Comparison of ENCODE assay signal across 16 mouse cellular contexts in the genomic region with DNA sequence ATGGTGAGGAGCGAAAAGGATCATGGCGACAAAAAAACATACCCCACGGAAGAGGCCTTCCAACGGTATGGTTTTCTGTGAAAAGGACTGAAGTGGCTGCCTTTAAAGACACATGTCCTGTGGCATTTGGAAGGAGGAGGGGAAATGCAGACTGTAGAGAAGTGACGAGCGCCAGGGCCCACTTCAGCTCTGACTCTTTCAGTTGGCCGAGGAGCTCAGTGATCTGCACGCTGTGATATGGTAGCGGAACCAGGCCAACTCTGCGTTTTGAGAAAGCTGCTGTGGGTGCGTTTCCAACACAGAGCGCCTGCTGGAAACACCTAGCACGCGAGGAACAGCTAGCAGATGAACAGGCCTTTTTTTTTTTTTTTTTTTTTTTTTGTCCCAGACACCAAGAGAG. TPM values are rescaled to one million over a fixed set of nuclear protein-coding genes. Genes with fewer than 3 reads are reported as not detected.
DNase-seq lines count a peak whose midpoint lies in the region; ATAC-seq and TF ChIP-seq lines count a peak whose summit lies in the region.
"Had no signal": no experiment of that assay in that cellular context is flagged by ENCODE, and none has a peak within 500 bp of the region (broad histone marks: within the 10 kb centered on the region; RNA-seq: fewer than 3 reads in every experiment).

No protein-coding gene starts in this region.

- no peaks in the 10 kb centered on the region for H3K36me3 ChIP-seq in thymus, adult 2 months (ENCODE audit: control insufficient read depth, insufficient read depth, low read length)
- H3K36me3 ChIP-seq: hindbrain, embryonic 10.5 days; limb, embryonic 12.5 days had no signal

- no peaks in the 10 kb centered on the region for H3K4me1 ChIP-seq in thymus, adult 2 months (replicated peaks; ENCODE audit: control insufficient read depth, insufficient read depth, low read length)
- H3K4me1 ChIP-seq: hindbrain, embryonic 10.5 days had no signal

- no peak for TF ChIP-seq POLR2A in thymus, adult 2 months (IDR thresholded peaks at IDR 0.05; ENCODE audit: control insufficient read depth, extremely low read depth, insufficient read depth, low read length, poor library complexity)

- H3K27me3 ChIP-seq in thymus, adult 2 months (ENCODE audit: control insufficient read depth, insufficient read depth, low read length) = no peaks in the 10 kb centered on the region
- H3K27me3 ChIP-seq: limb, embryonic 12.5 days had no signal

- TF ChIP-seq CTCF in thymus, adult 2 months (IDR thresholded peaks at IDR 0.05; ENCODE audit: borderline replicate concordance, control insufficient read depth, extremely low read depth, insufficient read depth, low read length, poor library complexity) = no peak

- no peak overlapping the region for H3K4me3 ChIP-seq in thymus, adult 2 months (ENCODE audit: control insufficient read depth, insufficient read depth, low read length)
- H3K4me3 ChIP-seq: hindbrain, embryonic 10.5 days; limb, embryonic 12.5 days; myocyte had no signal

- H3K27ac ChIP-seq in thymus, adult 2 months (ENCODE audit: control insufficient read depth, insufficient read depth, low read length) = no peak overlapping the region
- H3K27ac ChIP-seq: hindbrain, embryonic 10.5 days had no signal

- DNase-seq in frontal cortex, postnatal 25 days (ENCODE audit: low spot score in 2 of 2) = no peak
- peak; percentile 12 for DNase-seq in right cerebral cortex, adult 18-20 months
- no peak for DNase-seq in right cerebral cortex, postnatal 25 days
- DNase-seq in right cerebral cortex, postnatal 4 days = peak; percentile 28
- no peak for DNase-seq in thymus, adult 2 months
- DNase-seq in neural tube, embryonic 10.5 days (ENCODE audit: extremely low spot score, low spot score) = no peak
- DNase-seq: B cell, adult 2 months; thymus, adult 18-20 months had no signal

- peak; percentile 60 for ATAC-seq in frontal cortex, adult (ENCODE audit: low TSS enrichment)
- ATAC-seq in erythroid progenitor cell, adult 5-6 weeks (replicated peaks; ENCODE audit: low FRiP score, poor library complexity, severe bottlenecking) = peak; percentile 69

- 66% methylated on average over 14 of the region's 14 CpGs for WGBS in thymus, adult 2 months

RNA-seq across cellular contexts. Expression of a gene that starts 24.4 kb away (rescaled TPM):
- 112 TPM in 2 replicates for total RNA-seq in erythroid progenitor cell, adult 5-6 weeks (2015; ENCODE audit: low replicate concordance)
- total RNA-seq in erythroid progenitor cell, adult 5-6 weeks (2017; ENCODE audit: low replicate concordance) = 221 and 237 TPM in 2 replicates
- polyA plus RNA-seq in thymus, adult 2 months (2012; rRNA removed) = 248 and 287 TPM in 2 replicates

RNA-seq across cellular contexts. Expression of a gene that starts 24.6 kb away (rescaled TPM):
- total RNA-seq in erythroid progenitor cell, adult 5-6 weeks (2015; ENCODE audit: low replicate concordance) = 1.1 and 1.3 TPM in 2 replicates
- not detected in 2 replicates for total RNA-seq in erythroid progenitor cell, adult 5-6 weeks (2017; ENCODE audit: low replicate concordance)
- 0.38 and 0.54 TPM in 2 replicates for polyA plus RNA-seq in thymus, adult 2 months (2012; rRNA removed)

RNA-seq across cellular contexts. Expression of a gene that starts 24.7 kb away (rescaled TPM):
- 3.4 and 10.1 TPM in 2 replicates for total RNA-seq in erythroid progenitor cell, adult 5-6 weeks (2015; ENCODE audit: low replicate concordance)
- 8.2 and 32.4 TPM in 2 replicates for total RNA-seq in erythroid progenitor cell, adult 5-6 weeks (2017; ENCODE audit: low replicate concordance)
- 0.48 and 0.88 TPM in 2 replicates for polyA plus RNA-seq in thymus, adult 2 months (2012; rRNA removed)
- total RNA-seq: adrenal gland, adult 18-20 months; layer of hippocampus, postnatal 10 days had no signal
- polyA plus RNA-seq: frontal cortex, adult 2 months; hindbrain, embryonic 10.5 days; limb, embryonic 12.5 days; myocyte had no signal

RNA-seq across cellular contexts. Expression of a gene that starts 32.4 kb away (rescaled TPM):
- total RNA-seq in erythroid progenitor cell, adult 5-6 weeks (2015; ENCODE audit: low replicate concordance) = 91.5 and 93.5 TPM in 2 replicates
- total RNA-seq in erythroid progenitor cell, adult 5-6 weeks (2017; ENCODE audit: low replicate concordance) = 123 and 136 TPM in 2 replicates
- 3.3 and 5.5 TPM in 2 replicates for polyA plus RNA-seq in thymus, adult 2 months (2012; rRNA removed)
- total RNA-seq: adrenal gland, adult 18-20 months; layer of hippocampus, postnatal 10 days had no signal
- polyA plus RNA-seq: frontal cortex, adult 2 months; hindbrain, embryonic 10.5 days; myocyte had no signal

RNA-seq across cellular contexts. Expression of a gene that starts 35.1 kb away (rescaled TPM):
- total RNA-seq in erythroid progenitor cell, adult 5-6 weeks (2015; ENCODE audit: low replicate concordance) = 1.1 TPM in 1 of 2 replicates, not detected in the other
- 0.23 and 2.6 TPM in 2 replicates for total RNA-seq in erythroid progenitor cell, adult 5-6 weeks (2017; ENCODE audit: low replicate concordance)
- 32.5 and 36.9 TPM in 2 replicates for polyA plus RNA-seq in thymus, adult 2 months (2012; rRNA removed)

Comparison
In these comparisons a context has a peak if more than half of its experiments do, and no peak if none do; other contexts are left out.
1. DNase-seq: peak in right cerebral cortex, adult 18-20 months (single experiment) and right cerebral cortex, postnatal 4 days (single experiment); none in frontal cortex, postnatal 25 days (0 of 2), right cerebral cortex, postnatal 25 days (single experiment), thymus, adult 2 months (single experiment) and neural tube, embryonic 10.5 days (single experiment).